Mouse (Mus musculus) right cerebral cortex, adult 2 months (tissue): ENCODE data around the gene Med16.

ENCODE experiments used
- DNase-seq, 2 experiments: peaks; one replicate each; pipeline ENCODE4 v3.0.0; 2021 to 2022; ENCODE audit warnings: low spot score in 2 of 2

The Med16 gene

GRCm38 (mm10) chr10:79933145-79933679, 24.5 kb upstream of the Med16 start:
- DNase-seq = no peak

GRCm38 (mm10) chr10:79932736-79933135, 24.0 kb upstream of the Med16 start:
- DNase-seq = no peak

GRCm38 (mm10) chr10:79931797-79932196, 23.1 kb upstream of the Med16 start:
- no peak for DNase-seq

GRCm38 (mm10) chr10:79930826-79931186, 22.1 kb upstream of the Med16 start:
- DNase-seq = no peak

- no peak for DNase-seq
Measured at GRCm38 (mm10) chr10:79929967-79930825, 21.5 kb upstream of the Med16 start.

- DNase-seq = no peak
Measured at GRCm38 (mm10) chr10:79928907-79929701, 20.4 kb upstream of the Med16 start.

- DNase-seq = no peak
Measured at GRCm38 (mm10) chr10:79928030-79928694, 19.4 kb upstream of the Med16 start.

- peak; percentile 63 for DNase-seq
Measured at GRCm38 (mm10) chr10:79927324-79928029, 18.8 kb upstream of the Med16 start.

GRCm38 (mm10) chr10:79926491-79927323, 18.0 kb upstream of the Med16 start, which contains the start of gene Arid3a:
Gene Arid3a, plus strand, starts transcription at chr10:79927043.
- peak; percentile 85 to 89 for DNase-seq

GRCm38 (mm10) chr10:79925785-79926490, 17.2 kb upstream of the Med16 start:
- no peak for DNase-seq

- peak; percentile 98 to 99 for DNase-seq
Measured at GRCm38 (mm10) chr10:79924998-79925784, 16.5 kb upstream of the Med16 start.

GRCm38 (mm10) chr10:79921572-79921971, 12.8 kb upstream of the Med16 start:
- no peak for DNase-seq

- no peak for DNase-seq
Measured at GRCm38 (mm10) chr10:79920958-79921535, 12.3 kb upstream of the Med16 start, which contains the start of gene R3hdm4. Gene R3hdm4, minus strand, starts transcription at chr10:79921208.

GRCm38 (mm10) chr10:79920056-79920890, 11.6 kb upstream of the Med16 start:
- DNase-seq = no peak

- DNase-seq = no peak
Measured at GRCm38 (mm10) chr10:79919251-79919849, 10.6 kb upstream of the Med16 start.

GRCm38 (mm10) chr10:79918231-79919078, 9.7 kb upstream of the Med16 start:
- no peak for DNase-seq
